Mouse (Mus musculus) ES-E14 (cell line): ENCODE results near the gene Henmt1. TPM values are rescaled to one million over a fixed set of nuclear protein-coding genes. Genes with fewer than 3 reads are reported as not detected.

Experiments
- DNase-seq: peaks from one replicate; pipeline ENCODE4 v3.0.0-alpha.2; 2013; ENCODE audit warnings: low read depth, low spot score
- H3K27ac ChIP-seq: 2 replicates; pipeline ENCODE4 v1.5.1; 2012; ENCODE audit warnings: low read depth, mild to moderate bottlenecking, low read length, moderate library complexity, mixed read lengths; ENCODE audit not compliant: poor library complexity, insufficient read depth, severe bottlenecking
- H3K36me3 ChIP-seq: 2 replicates; pipeline ENCODE4 v1.6.1; 2012; ENCODE audit warnings: mild to moderate bottlenecking, low read length, moderate library complexity, mixed read lengths; ENCODE audit not compliant: control insufficient read depth, poor library complexity, insufficient read depth, severe bottlenecking
- H3K4me1 ChIP-seq, 2 experiments: fragments of 150-350 bp in 1 of 2; sonication (generic) in 1 of 2; 2 replicates each; pipeline ENCODE4 v1.6.1; 2012; ENCODE audit warnings: low read length in 2 of 2, mild to moderate bottlenecking in 1 of 2, mixed read lengths in 1 of 2; ENCODE audit not compliant: control insufficient read depth in 2 of 2, insufficient read depth in 2 of 2, poor library complexity in 1 of 2
- H3K4me3 ChIP-seq, 2 experiments: fragments of 150-350 bp in 1 of 2; sonication (generic) in 1 of 2; 2 replicates each; pipeline ENCODE4 v1.5.1; 2012; ENCODE audit warnings: low read length in 2 of 2, low read depth in 1 of 2, mild to moderate bottlenecking in 1 of 2, mixed read lengths in 1 of 2; ENCODE audit not compliant: insufficient read depth in 1 of 2, poor library complexity in 1 of 2, severe bottlenecking in 1 of 2
- H3K9ac ChIP-seq: 2 replicates; pipeline ENCODE4 v1.6.1; 2012; ENCODE audit warnings: low read depth, mild to moderate bottlenecking, low read length, mixed read lengths; ENCODE audit not compliant: poor library complexity, insufficient read depth, severe bottlenecking
- H3K9me3 ChIP-seq: fragments of 150-350 bp; sonication (generic); 2 replicates; pipeline ENCODE4 v1.6.1; 2012; ENCODE audit warnings: low read depth, mild to moderate bottlenecking, low read length; ENCODE audit not compliant: control insufficient read depth, insufficient read depth
- CHD2 ChIP-seq: IDR thresholded peaks from 2 replicates; pipeline ENCODE4 v1.6.1; 2014; ENCODE audit warnings: mild to moderate bottlenecking, low read depth, low read length, inconsistent platforms
- HCFC1 ChIP-seq: IDR thresholded peaks from 2 replicates; pipeline ENCODE4 v1.6.1; 2012; ENCODE audit warnings: low read length, inconsistent platforms, borderline replicate concordance; ENCODE audit not compliant: insufficient read depth
- MAFK ChIP-seq: IDR thresholded peaks from 2 replicates; pipeline ENCODE4 v1.6.1; 2014; ENCODE audit warnings: mild to moderate bottlenecking, low read depth, low read length, inconsistent platforms; ENCODE audit not compliant: insufficient read depth
- ZC3H11A ChIP-seq: IDR thresholded peaks from 2 replicates; pipeline ENCODE4 v1.6.1; 2012; ENCODE audit warnings: low read depth, mild to moderate bottlenecking, inconsistent platforms, low read length, borderline replicate concordance
- ZNF384 ChIP-seq: IDR thresholded peaks from 2 replicates; pipeline ENCODE4 v1.6.1; 2012; ENCODE audit warnings: low read depth, low read length, inconsistent platforms
- in situ Hi-C, 2 experiments: fragments of 600-800 bp; cut with MboI; formaldehyde crosslinking; loops; one replicate each; pipeline ENCODE4 v1.15.1; 2025; ENCODE audit warnings: low sequenced_read_pairs in 2 of 2, inconsistent platforms in 1 of 2; ENCODE audit not compliant: unreplicated experiment in 2 of 2
- total RNA-seq: library from RNA; depleted of rRNA; stranded (reverse); fragments of 300-350 nt; gene quantifications from 2 replicates; pipeline ENCODE4 v1.2.3, GENCODE M21; 2012

Gene Henmt1
- total RNA-seq, 1 experiment, result 1.7 TPM

DNA sequence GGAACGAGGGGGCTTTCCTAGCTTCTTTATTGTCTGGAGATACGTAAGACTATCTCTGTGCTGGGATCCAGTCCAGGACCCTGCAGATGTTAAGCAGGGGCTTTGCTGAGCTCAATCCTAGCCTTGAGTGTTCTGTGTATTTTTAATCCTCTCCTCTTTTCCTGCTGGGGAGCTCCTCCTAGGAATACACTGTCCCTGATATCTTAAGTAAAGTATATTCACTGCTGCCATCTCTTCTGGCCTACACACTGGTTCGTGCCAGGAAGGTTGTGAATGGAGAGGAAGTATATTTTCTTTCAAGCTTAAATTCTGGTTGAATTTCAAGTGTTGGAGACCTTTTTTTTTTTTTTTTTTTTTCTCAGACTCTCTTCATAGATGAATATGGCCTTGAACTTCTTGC is 23.6 kb downstream of the Henmt1 start:
- in situ Hi-C loops, result no loop called here
- H3K9ac ChIP-seq, result no peak overlapping the region
- TF ChIP-seq MAFK, result no peak
- no peak for TF ChIP-seq HCFC1
- no peak for TF ChIP-seq ZC3H11A
- TF ChIP-seq ZNF384, result no peak
- no peak for TF ChIP-seq CHD2
- peaks cover 0 to 3% of the 10 kb centered on the region in 2 experiments; a peak in 1 of 4 replicates for H3K4me1 ChIP-seq
- no peak overlapping the region for H3K27ac ChIP-seq
- H3K36me3 ChIP-seq, result no peaks in the 10 kb centered on the region
- DNase-seq, result no peak
- no peaks in the 10 kb centered on the region for H3K9me3 ChIP-seq
- no peak overlapping the region for H3K4me3 ChIP-seq

- in situ Hi-C loops, result no loop called here
- no peaks in the 10 kb centered on the region for H3K9me3 ChIP-seq
- H3K4me1 ChIP-seq, result peaks cover 0 to 3% of the 10 kb centered on the region in 2 experiments; a peak in 1 of 4 replicates
- no peak overlapping the region for H3K9ac ChIP-seq
- H3K27ac ChIP-seq, result no peak overlapping the region
- no peak overlapping the region for H3K4me3 ChIP-seq
- no peak for TF ChIP-seq CHD2
- no peak for TF ChIP-seq MAFK
- TF ChIP-seq HCFC1, result no peak
- no peak for TF ChIP-seq ZNF384
- TF ChIP-seq ZC3H11A, result no peak
- no peaks in the 10 kb centered on the region for H3K36me3 ChIP-seq
- no peak for DNase-seq
These were observed 24.1 kb downstream of the Henmt1 start for GRCm38 (mm10) chr3:108963776-108964175.

DNA sequence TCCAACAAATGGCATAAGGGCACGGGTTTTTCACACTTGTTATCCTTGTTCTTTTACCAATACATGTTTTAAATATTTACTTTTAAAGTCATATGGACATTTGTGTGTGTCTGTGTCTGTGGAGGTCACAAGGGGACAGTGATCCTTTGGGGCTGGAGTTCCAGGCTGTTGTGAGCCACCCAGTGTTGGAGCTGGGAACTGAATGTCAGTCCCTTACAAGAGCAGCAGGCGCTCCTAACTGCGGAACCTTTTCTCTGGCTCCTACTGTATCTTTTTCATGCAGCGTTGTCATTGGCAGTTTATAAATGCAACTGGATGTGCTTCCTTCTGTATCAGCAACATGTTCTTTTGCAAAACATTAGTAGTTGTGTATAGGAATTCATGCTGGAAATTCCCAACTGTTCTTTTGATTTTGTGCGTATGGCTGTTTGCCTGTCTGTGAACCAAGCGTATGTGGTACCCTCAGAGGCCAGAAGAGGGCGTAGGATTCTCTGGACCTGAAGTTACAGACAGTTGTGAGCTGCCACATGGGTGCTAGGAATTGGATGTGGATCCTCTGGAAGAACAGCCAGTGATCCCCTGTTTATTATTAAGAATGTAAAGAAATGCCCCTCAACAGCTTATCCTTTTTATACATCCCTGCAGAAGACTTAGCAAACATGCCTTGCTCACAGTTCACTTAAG is 24.8 kb downstream of the Henmt1 start:
- in situ Hi-C loops, result no loop called here
- Histone ChIP-seq H3K9ac (no peak overlapping the region), H3K36me3 (no peaks in the 10 kb centered on the region), H3K27ac (no peak overlapping the region), H3K4me3 (no peak overlapping the region), H3K4me1 (peaks cover 0 to 3% of the 10 kb centered on the region in 2 experiments; a peak in 1 of 4 replicates), H3K9me3 (no peaks in the 10 kb centered on the region)
- DNase-seq, result peak; percentile 69
- TF ChIP-seq ZC3H11A, result 0 out of 2 replicates have a peak, but pooled peaks have one; percentile 9
- TF ChIP-seq HCFC1, result no peak
- no peak for TF ChIP-seq CHD2
- no peak for TF ChIP-seq ZNF384
- no peak for TF ChIP-seq MAFK

GRCm38 (mm10) chr3:108966051-108966450 is 26.4 kb downstream of the Henmt1 start:
- no peaks in the 10 kb centered on the region for H3K36me3 ChIP-seq

More at GRCm38 (mm10) chr3:108966051-108966450, 26.4 kb downstream of the Henmt1 start:
- Histone ChIP-seq H3K9me3 (no peaks in the 10 kb centered on the region), H3K4me1 (peaks cover 0 to 2% of the 10 kb centered on the region in 2 experiments; a peak in 1 of 4 replicates), H3K4me3 (no peak overlapping the region), H3K27ac (no peak overlapping the region), H3K9ac (no peak overlapping the region)
- in situ Hi-C loops, result no loop called here
- DNase-seq, result no peak
- TF ChIP-seq HCFC1, result no peak
- no peak for TF ChIP-seq MAFK
- no peak for TF ChIP-seq ZC3H11A
